Mouse (Mus musculus) forebrain, embryonic 12.5 days (tissue): Measurements from ENCODE around the gene Cpne4. TPM values are rescaled to one million over a fixed set of nuclear protein-coding genes. Genes with fewer than 3 reads are reported as not detected.

ENCODE experiments used
- ATAC-seq: fragments of 200-750 bp; cut with Nextera tagmentation; 2 replicates; pipeline ENCODE4 v1.8.0; 2017; ENCODE audit warnings: moderate TSS enrichment; ENCODE audit not compliant: low FRiP score
- H3K27ac ChIP-seq: fragments of 300-500 bp; sonication (generic); 2 replicates; pipeline ENCODE4 v1.5.1; 2016; ENCODE audit warnings: mild to moderate bottlenecking
- H3K27me3 ChIP-seq: fragments of 300-500 bp; sonication (generic); 2 replicates; pipeline ENCODE4 v1.6.1; 2016; ENCODE audit warnings: mild to moderate bottlenecking
- H3K36me3 ChIP-seq: fragments of 300-500 bp; sonication (generic); replicated peaks from 2 replicates; pipeline ENCODE4 v1.6.1; 2016; ENCODE audit warnings: mild to moderate bottlenecking
- H3K4me1 ChIP-seq: fragments of 300-500 bp; sonication (generic); 2 replicates; pipeline ENCODE4 v1.6.1; 2016
- H3K4me2 ChIP-seq: fragments of 300-500 bp; sonication (generic); 2 replicates; pipeline ENCODE4 v1.6.1; 2016; ENCODE audit warnings: mild to moderate bottlenecking, moderate library complexity
- H3K4me3 ChIP-seq: fragments of 300-500 bp; sonication (generic); replicated peaks from 2 replicates; pipeline ENCODE4 v1.5.1; 2016; ENCODE audit warnings: mild to moderate bottlenecking
- H3K9ac ChIP-seq: fragments of 300-500 bp; sonication (generic); 2 replicates; pipeline ENCODE4 v1.6.1; 2016; ENCODE audit warnings: mild to moderate bottlenecking
- H3K9me3 ChIP-seq: fragments of 300-500 bp; sonication (generic); 2 replicates; pipeline ENCODE4 v1.6.1; 2016
- WGBS: fragments of 180-500 bp; shearing (Covaris S2); methylation state at CpG from one replicate; pipeline ENCODE4 v1.1.7; 2016; 5-methylcytosine and 5-hydroxymethylcytosine counted together
- microRNA-seq: library from miRNA; unstranded; fragments of <30 nt; microRNA quantifications from one replicate; pipeline ENCODE4, GENCODE M21; 2017
- polyA plus RNA-seq: library from polyadenylated mRNA; unstranded; fragments of >200 nt; fragmentation: Nextera tagmentation; extraction: Ambion mirVana; gene quantifications from 2 replicates; pipeline ENCODE4 v1.2.1, GENCODE M21; 2016

The Cpne4 gene
- polyA plus RNA-seq, 1 experiment from 2014 or later = 1.1 TPM

- H3K27me3 ChIP-seq = no peaks in the 10 kb centered on the region
- no peak overlapping the region for H3K4me3 ChIP-seq
- no peak overlapping the region for H3K27ac ChIP-seq
- no peak overlapping the region for H3K9ac ChIP-seq
- H3K4me2 ChIP-seq = no peak overlapping the region
- H3K9me3 ChIP-seq = no peaks in the 10 kb centered on the region
- 78% methylated on average over 10 of the region's 10 CpGs for WGBS
- no peak for ATAC-seq
- peaks cover 66% of the 10 kb centered on the region for H3K36me3 ChIP-seq
- H3K4me1 ChIP-seq = no peaks in the 10 kb centered on the region
These were observed 522.0 kb downstream of the Cpne4 start for GRCm38 (mm10) chr9:105069106-105069505.

DNA sequence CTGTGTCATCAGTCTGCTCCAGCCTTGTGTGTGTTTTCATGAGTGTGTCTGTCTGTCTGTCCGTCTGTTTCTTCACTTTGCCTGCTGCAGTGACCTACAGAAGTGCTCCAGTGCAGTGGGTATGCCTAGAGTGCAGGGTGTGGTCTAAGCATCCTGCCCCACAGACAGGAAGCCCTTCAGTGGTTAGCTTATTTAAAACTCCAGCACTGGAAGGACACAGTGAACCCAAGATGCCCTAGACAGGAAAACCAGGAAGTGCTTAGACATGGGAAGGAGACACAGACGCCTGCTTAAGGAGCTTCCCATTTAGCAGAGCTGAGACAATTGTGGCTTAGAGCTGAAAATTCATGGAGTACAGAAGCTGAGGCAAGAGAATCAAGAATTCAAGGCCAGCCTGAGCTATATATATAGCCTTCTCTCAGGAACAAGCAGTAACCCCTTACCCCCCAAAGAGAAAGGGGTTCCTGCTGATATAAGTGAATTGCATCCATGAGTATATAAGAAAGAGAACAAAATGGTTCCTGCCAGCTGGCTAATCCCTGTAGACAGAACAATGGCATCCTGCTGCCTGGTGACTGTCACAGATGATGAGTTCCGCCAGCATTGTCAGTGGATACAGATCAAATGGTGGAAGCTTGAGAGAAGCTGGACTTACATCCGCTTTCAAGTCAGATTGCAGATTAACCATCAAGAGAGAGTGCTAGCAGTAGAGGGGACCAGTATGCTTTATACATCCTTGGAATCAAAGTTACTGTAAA is 526.1 kb downstream of the Cpne4 start:
- Histone ChIP-seq H3K9ac (no peak overlapping the region), H3K9me3 (no peaks in the 10 kb centered on the region), H3K4me3 (no peak overlapping the region), H3K4me1 (no peaks in the 10 kb centered on the region), H3K36me3 (peaks cover 70% of the 10 kb centered on the region), H3K27ac (no peak overlapping the region), H3K27me3 (no peaks in the 10 kb centered on the region), H3K4me2 (no peak overlapping the region)
- no peak for ATAC-seq
- 51% methylated on average over 4 of the region's 4 CpGs for WGBS

DNA sequence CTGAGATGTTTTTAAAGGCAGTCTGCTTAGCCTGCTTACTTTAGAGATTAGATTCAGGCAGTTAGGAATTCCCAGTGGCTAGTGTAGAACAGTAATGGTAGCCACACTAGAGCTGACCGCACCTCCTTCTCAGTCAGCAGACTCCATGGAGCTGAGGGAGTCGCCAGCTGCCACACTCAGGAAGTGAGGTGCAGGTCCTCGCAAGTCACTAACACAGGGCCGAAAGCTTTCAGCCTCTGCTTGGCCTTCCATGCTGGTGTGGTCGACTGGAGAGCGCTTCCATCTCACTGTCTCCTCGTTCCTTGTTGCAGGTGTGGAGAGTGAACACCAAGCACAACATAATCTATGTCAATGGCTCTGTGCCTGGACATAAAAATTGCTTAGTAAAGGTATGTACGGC is 527.8 kb downstream of the Cpne4 start:
- H3K9me3 ChIP-seq = no peaks in the 10 kb centered on the region
- H3K4me3 ChIP-seq = no peak overlapping the region
- no peaks in the 10 kb centered on the region for H3K27me3 ChIP-seq
- H3K4me1 ChIP-seq = no peaks in the 10 kb centered on the region
- no peak overlapping the region for H3K27ac ChIP-seq
- no peak overlapping the region for H3K4me2 ChIP-seq
- H3K36me3 ChIP-seq = peaks cover 70% of the 10 kb centered on the region
- H3K9ac ChIP-seq = no peak overlapping the region
- ATAC-seq = no peak
- WGBS = 96% methylated on average over 8 of the region's 8 CpGs

DNA sequence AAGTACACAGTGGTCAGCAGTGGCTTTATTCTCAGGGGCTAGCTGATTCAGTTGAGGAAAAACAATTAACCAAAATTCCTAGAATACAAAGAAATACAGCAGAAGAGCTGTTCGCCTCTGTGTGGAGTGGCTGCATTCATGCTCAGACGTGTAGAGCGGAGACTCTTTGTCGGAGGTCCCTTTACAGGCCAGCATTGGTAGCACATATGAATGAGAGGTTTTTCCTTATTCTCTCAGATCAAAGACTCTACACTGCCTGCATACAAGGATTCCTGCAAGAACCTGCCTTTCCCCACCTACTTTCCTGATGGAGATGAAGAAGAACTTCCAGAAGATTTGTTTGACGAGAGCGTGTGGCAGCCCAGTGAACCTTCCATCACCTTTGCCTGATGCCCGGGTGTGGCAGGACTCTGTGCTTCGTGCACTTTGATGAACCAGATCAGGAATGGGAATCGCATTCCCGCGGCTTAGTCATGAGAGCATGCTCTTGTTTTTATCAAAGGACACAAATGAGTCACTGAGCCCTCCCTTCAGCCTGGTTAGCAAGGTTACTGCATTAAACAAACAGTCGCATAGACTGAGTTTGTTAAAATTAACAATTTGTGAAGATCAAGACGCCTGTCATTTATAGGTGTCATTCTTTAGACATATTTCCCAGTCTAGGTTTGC is 529.8 kb downstream of the Cpne4 start:
- Histone ChIP-seq H3K27me3 (no peaks in the 10 kb centered on the region), H3K9me3 (no peaks in the 10 kb centered on the region), H3K27ac (no peak overlapping the region), H3K36me3 (peaks cover 60% of the 10 kb centered on the region), H3K9ac (no peak overlapping the region), H3K4me1 (no peaks in the 10 kb centered on the region), H3K4me3 (no peak overlapping the region), H3K4me2 (no peak overlapping the region)
- no peak for ATAC-seq
- 93% methylated on average over 13 of the region's 13 CpGs for WGBS

- 93% methylated on average over 4 of the region's 4 CpGs for WGBS
- no peaks in the 10 kb centered on the region for H3K27me3 ChIP-seq
- no peaks in the 10 kb centered on the region for H3K9me3 ChIP-seq
- no peak overlapping the region for H3K9ac ChIP-seq
- ATAC-seq = no peak
- H3K27ac ChIP-seq = no peak overlapping the region
- H3K4me3 ChIP-seq = no peak overlapping the region
- H3K36me3 ChIP-seq = peaks cover 45% of the 10 kb centered on the region
- no peaks in the 10 kb centered on the region for H3K4me1 ChIP-seq
- H3K4me2 ChIP-seq = no peak overlapping the region
These were observed 531.4 kb downstream of the Cpne4 start for GRCm38 (mm10) chr9:105078460-105078859.

DNA sequence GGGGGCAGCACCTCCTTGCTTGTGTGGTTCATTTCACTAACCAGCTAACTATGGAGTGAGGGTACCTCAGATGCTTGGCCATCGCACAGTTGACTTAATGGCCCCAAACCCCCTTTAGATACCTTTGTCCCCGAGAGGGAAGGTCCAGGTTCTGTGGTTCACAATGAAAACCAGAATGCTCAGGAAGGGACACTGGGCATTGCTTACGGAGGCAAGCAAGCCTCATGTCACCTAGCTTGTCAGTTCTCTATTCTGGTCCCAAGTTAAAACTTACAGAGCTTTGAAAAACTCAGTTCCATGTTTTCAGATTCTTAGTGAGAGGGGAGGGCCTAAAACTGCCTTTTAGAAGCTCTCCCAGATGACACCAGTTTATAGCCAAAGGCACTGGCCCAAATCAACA is 533.2 kb downstream of the Cpne4 start:
- H3K36me3 ChIP-seq = peaks cover 28% of the 10 kb centered on the region
- no peak for ATAC-seq
- no peak overlapping the region for H3K4me3 ChIP-seq
- no peaks in the 10 kb centered on the region for H3K9me3 ChIP-seq
- H3K27ac ChIP-seq = no peak overlapping the region
- no peak overlapping the region for H3K9ac ChIP-seq
- no peaks in the 10 kb centered on the region for H3K4me1 ChIP-seq
- 96% methylated on average over 3 of the region's 3 CpGs for WGBS
- H3K4me2 ChIP-seq = no peak overlapping the region
- H3K27me3 ChIP-seq = no peaks in the 10 kb centered on the region

Small RNAs within 50 kb of the gene (microRNA-seq; reads per million reads assigned to microRNA genes)
- gene Gm23391 = not detected

Other genes starting within 250 kb of the Cpne4 start
- gene Acpp, start 209.5 kb upstream of the Cpne4 start, polyA plus RNA-seq = 0.09 and 0.47 TPM in 2 replicates